Mouse (Mus musculus) small intestine, adult 2 months (tissue): ENCODE measurements around the gene Cluap1.

Experiments
- CTCF ChIP-seq: fragments of 200-500 bp; IDR thresholded peaks from 2 replicates; pipeline ENCODE4 v1.5.1; 2012; ENCODE audit warnings: low read depth, mild to moderate bottlenecking, control low read depth, inconsistent platforms, low read length, moderate library complexity, mixed read lengths; ENCODE audit not compliant: insufficient replicate concordance, insufficient read length; ENCODE audit errors: extremely low read depth
- POLR2A ChIP-seq: fragments of 200-500 bp; IDR thresholded peaks from 2 replicates; pipeline ENCODE4 v1.6.1; 2012; ENCODE audit warnings: low read depth, mild to moderate bottlenecking, control low read depth, inconsistent platforms, low read length, moderate library complexity

- no peak for TF ChIP-seq POLR2A
- TF ChIP-seq CTCF = no peak
Measured at GRCm38 (mm10) chr16:3859254-3859653, 49.3 kb upstream of the Cluap1 start.
